28 mouse cellular contexts compared by ENCODE assay signal in genomic region chr19:53990538-53990937, GRCm38 (mm10).
"Had no signal": no experiment of that assay in that cellular context is flagged by ENCODE, and none has a peak within 500 bp of the region (broad histone marks: within the 10 kb centered on the region; RNA-seq: fewer than 3 reads in every experiment).

No protein-coding gene starts in this region.

- DNase-seq: cerebellum, adult 2 months; cerebellum, adult 8-10 months; cerebellum, adult 9-10 months; cerebellum, adult 9-11 months; cerebellum, postnatal 10 days; cerebellum, postnatal 14 days; cerebellum, postnatal 25 days; cerebellum, postnatal 36 days; embryo, embryonic 11 days; forebrain, postnatal 0 days; gastrocnemius, adult 2 months; gastrocnemius, postnatal 10 days; gastrocnemius, postnatal 14 days; gastrocnemius, postnatal 25 days; gastrocnemius, postnatal 36 days; heart, adult 11 months; heart, adult 18-20 months; heart, adult 2 months had no signal

- H3K27ac ChIP-seq: embryonic facial prominence, embryonic 10.5 days; embryonic facial prominence, embryonic 12.5 days; embryonic facial prominence, embryonic 13.5 days; embryonic facial prominence, embryonic 15.5 days; forebrain, embryonic 10.5 days; forebrain, embryonic 12.5 days; forebrain, embryonic 13.5 days; gastrocnemius, adult 2 months; heart, adult 2 months had no signal

- H3K9ac ChIP-seq: embryonic facial prominence, embryonic 12.5 days; embryonic facial prominence, embryonic 13.5 days; embryonic facial prominence, embryonic 15.5 days; forebrain, embryonic 12.5 days; forebrain, embryonic 13.5 days; forebrain, postnatal 0 days had no signal

- H3K4me3 ChIP-seq: embryonic facial prominence, embryonic 10.5 days; embryonic facial prominence, embryonic 12.5 days; embryonic facial prominence, embryonic 13.5 days; embryonic facial prominence, embryonic 15.5 days; erythroblast, embryonic 14.5 days; forebrain, embryonic 10.5 days; forebrain, embryonic 12.5 days; forebrain, embryonic 13.5 days; gastrocnemius, adult 2 months; heart, adult 2 months had no signal

- H3K4me1 ChIP-seq: embryonic facial prominence, embryonic 12.5 days; embryonic facial prominence, embryonic 13.5 days; embryonic facial prominence, embryonic 15.5 days had no signal

- H3K27me3 ChIP-seq: embryonic facial prominence, embryonic 12.5 days; embryonic facial prominence, embryonic 13.5 days; embryonic facial prominence, embryonic 15.5 days; forebrain, embryonic 12.5 days; forebrain, embryonic 13.5 days had no signal

- H3K9me3 ChIP-seq: embryonic facial prominence, embryonic 10.5 days; embryonic facial prominence, embryonic 12.5 days; embryonic facial prominence, embryonic 13.5 days; embryonic facial prominence, embryonic 15.5 days; forebrain, embryonic 10.5 days; forebrain, embryonic 12.5 days; forebrain, embryonic 13.5 days had no signal

- H3K4me2 ChIP-seq: embryonic facial prominence, embryonic 12.5 days; embryonic facial prominence, embryonic 13.5 days; embryonic facial prominence, embryonic 15.5 days; forebrain, embryonic 12.5 days; forebrain, embryonic 13.5 days had no signal

- ATAC-seq: forebrain, embryonic 13.5 days; forebrain, embryonic 14.5 days; forebrain, embryonic 16.5 days; forebrain, postnatal 0 days had no signal
